Mouse (Mus musculus) monocyte, adult 59 days (primary cell): ENCODE data around the gene Ogg1. TPM values are rescaled to one million over a fixed set of nuclear protein-coding genes. Genes with fewer than 3 reads are reported as not detected.

Experiments used
- total RNA-seq, 2 experiments: library from RNA; stranded (reverse); gene quantifications; one replicate each; pipeline ENCODE4 v1.2.4; 2023

Ogg1 gene
- total RNA-seq, result 10 to 100 TPM; 13.3 to 15.0 TPM

DNA sequence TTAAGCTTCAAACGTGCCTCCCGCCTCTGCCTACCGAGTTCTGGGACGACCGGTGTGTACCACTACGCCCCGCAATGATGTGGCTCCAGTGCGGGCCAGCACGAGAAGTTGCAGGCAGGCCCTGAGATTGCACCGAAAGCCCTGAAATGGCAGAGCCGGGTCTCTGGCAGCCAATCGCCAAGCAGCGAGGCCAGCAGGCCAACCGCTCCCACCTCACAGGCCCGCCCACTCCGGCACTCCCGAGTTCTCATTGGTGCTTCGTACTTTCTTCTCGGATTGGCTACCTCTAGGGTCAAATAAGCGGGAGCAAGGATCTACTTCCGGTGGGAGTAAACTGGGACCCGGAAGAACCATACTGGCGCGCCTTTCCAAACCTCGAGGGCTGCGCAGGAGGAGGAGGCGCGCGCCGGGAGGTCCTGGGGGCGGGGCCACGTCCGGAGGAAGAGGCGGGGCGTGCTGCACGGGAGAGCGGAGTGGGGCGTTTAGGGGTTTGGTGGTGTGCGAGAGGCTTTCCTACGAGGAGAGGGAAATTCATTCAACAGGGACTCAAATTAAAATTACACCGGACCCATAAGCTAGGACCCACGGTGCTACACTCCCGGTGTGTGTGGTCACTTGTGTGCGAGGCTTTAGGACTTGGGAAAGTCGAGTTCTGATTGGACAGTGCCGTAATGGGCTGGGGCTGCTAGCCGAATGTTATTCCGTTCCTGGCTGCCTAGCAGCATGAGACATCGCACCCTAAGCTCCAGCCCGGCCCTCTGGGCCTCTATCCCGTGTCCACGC lies at the start of gene Ogg1:
Gene Ogg1 (plus strand): TSS at position 440 of the 783 bp plus-strand sequence.

DNA sequence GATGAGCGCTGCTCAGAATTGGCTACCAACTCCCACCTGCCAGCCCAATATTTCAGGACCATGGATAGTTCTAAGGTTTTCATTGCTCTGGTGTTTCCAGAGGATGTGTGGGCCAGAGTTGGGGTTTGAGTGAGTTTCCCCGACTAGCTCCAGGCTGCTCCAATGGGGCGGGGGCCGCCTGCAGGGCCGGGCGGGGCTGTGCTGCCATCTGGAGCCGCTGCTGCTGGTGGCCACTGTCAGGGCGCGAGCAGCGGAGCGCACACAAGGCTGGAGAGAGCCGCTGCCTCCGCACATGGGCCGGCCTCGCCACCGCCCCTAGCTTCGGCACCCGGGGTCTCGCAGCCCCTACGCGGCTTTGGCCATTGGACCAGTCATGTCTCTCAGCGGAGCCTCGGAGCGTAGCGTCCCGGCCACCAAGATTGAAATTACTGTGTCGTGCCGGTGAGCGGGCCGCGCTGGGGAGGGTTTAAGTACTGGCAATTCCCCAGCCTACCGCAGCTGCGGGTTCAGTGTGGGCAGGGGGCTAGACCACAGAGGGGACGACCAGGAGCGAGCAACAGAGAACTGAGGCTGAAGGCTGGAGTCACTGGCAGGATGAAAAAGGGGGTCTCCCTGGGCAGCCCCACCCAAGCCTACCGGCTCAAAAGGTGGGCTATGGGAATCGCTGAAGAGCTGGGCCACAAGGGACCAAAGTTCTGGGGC lies 44.5 kb upstream of the Ogg1 start, which contains the start of gene Cpne9:
Gene Cpne9 (plus strand): TSS at position 207 of the 702 bp plus-strand sequence.

DNA sequence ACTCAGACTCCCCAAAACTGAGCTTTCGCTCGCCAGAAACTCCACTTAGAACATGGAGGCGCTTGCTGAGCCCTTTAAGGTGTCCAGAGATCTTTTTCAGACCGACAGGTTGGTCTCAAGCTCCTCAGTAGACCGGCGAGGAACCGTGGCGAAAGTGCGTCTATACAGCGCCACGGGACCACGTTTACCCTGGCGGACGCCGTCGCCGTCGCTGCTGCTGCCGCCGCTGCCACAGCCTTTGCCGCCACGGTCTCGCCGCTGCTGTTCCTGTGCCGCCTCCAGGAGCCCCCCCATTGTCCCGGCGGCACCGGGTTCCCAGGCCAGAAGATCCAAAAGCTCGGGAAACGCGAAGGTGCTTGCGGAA lies 19.8 kb upstream of the Ogg1 start, which contains the start of gene Brpf1:
Gene Brpf1 (plus strand): TSS at position 152 of the 364 bp plus-strand sequence.

DNA sequence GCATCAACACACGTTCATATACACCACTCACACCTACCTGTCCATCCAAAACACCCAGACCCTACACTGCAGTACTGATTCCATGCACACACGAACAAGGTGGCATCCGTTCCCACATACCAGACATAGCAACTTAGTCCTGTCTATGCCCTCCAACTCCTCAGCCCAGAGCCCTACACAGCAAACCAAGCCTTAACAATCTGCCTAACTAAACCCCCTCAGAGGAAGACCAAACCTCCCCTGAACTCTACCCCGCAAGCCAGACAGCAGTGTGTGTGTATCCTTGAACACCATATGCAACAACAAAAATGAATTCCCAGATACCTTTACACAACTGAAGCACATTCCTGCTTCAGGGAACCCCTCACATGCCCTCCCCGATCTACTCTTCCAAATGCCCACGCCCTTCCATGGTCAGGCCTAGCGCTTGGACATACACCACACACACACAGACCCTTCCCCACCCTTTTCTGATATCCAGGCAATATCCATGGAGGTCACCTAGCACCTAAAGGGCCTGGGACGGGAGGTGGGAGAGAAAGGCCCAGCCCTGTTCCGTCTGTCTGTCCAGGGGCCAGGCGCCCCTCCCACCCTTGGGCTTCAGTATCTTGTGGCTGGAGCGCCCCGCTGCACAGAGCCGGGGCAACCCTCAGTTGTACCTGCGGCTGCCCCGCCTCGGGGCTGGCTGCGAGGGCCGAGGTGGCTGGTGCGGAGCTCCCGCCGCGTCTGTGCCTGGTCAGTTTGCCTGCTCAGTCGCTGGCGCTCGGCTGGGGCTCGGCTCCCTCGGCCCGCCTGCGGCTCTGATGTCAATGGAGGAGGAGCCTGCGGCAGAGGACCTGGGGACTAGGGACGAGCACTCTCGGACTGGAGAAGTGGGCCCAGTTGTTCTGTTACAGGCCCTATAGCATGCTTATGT lies 16.7 kb downstream of the Ogg1 start, which contains the start of gene Camk1:
Gene Camk1 (minus strand): TSS at position 808 of the 916 bp plus-strand sequence.

DNA sequence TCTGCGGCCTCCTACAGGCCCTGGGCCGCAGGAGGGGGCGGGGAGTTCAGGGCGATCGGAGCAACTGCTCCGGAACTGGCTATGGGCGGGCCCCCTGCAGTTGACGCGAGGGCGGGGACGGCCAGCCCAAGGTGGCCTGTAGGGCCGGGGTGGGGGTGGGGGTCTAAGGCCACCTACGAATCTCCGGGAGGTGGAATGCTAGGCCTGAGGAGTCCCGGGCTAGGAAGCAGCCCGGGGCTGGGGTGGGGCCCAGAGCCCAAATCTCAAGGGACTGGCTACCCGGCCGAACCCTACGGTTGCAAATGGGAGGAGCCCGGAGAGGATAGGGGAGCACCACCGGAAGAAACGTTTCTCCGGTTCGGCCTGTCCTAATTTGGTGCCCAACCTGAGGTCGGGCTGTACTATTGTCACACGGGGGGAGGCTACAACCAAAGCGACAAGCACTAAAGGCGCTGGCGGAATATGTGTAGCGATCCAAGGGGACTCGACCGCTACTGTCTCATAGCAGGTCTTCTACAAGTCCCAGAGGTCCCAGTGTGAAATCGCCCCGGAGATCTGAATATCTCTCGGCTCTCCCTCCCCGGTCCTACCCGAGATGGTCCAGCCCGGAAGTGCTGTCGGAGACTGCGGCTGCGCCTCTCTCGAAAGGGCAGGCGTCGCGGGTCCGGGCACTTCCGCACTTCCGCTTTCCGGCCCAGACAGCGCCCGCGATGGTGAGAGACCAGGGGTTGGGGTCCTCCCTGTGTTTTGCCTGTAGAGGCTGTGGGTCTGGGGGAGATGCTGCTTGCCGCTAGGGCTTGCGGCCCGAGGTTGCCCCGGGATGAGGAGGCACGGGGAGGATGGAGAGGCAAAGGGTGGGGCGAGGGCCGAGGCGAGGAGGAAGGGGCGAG lies 51.0 kb downstream of the Ogg1 start, which contains the start of the genes Tada3 and Arpc4:
Gene Tada3 (minus strand): TSS at position 388 of the 890 bp plus-strand sequence.
Gene Arpc4 (plus strand): TSS at position 620 of the 890 bp plus-strand sequence.

Other genes starting within 250 kb of the Ogg1 start
- gene Setd5, start 249.6 kb upstream of the Ogg1 start, total RNA-seq, result 10 to 100 TPM; 86.6 to 87.9 TPM
- gene Lhfpl4, start 131.6 kb upstream of the Ogg1 start, total RNA-seq, result under 1 TPM; 0.34 to 0.58 TPM
- gene Mtmr14, start 89.1 kb upstream of the Ogg1 start, total RNA-seq, result 10 to 100 TPM; 60.8 to 64.8 TPM
- gene Cpne9, start 44.7 kb upstream of the Ogg1 start, total RNA-seq, result 1 to 10 TPM; 2.2 to 2.4 TPM
- gene Brpf1, start 19.8 kb upstream of the Ogg1 start, total RNA-seq, result 100 to 1,000 TPM; 146 to 150 TPM
- gene Camk1, start 17.0 kb downstream of the Ogg1 start, total RNA-seq, result 10 to 100 TPM; 54.0 to 54.8 TPM
- 10 to 100 TPM; 23.0 to 23.8 TPM for gene Tada3, start 50.9 kb downstream of the Ogg1 start, total RNA-seq
- 100 to 1,000 TPM; 479 to 494 TPM for gene Arpc4, start 51.1 kb downstream of the Ogg1 start, total RNA-seq
- 10 to 100 TPM; 47.8 to 48.0 TPM for gene Ttll3, start 62.3 kb downstream of the Ogg1 start, total RNA-seq
- gene Rpusd3, start 92.4 kb downstream of the Ogg1 start, total RNA-seq, result 1 to 10 TPM; 1.6 to 1.9 TPM
- not detected for gene Cidec, start 108.8 kb downstream of the Ogg1 start, total RNA-seq
- 10 to 100 TPM; 19.0 to 19.3 TPM for gene Jagn1, start 115.6 kb downstream of the Ogg1 start, total RNA-seq
- 1 to 10 TPM in 1 of 2 experiments, under 1 TPM in 1; 0.68 to 1.2 TPM for gene Il17re, start 131.5 kb downstream of the Ogg1 start, total RNA-seq
- gene Il17rc, start 144.5 kb downstream of the Ogg1 start, total RNA-seq, result 1 to 10 TPM in 1 of 2 experiments, under 1 TPM in 1; 0.81 to 2.6 TPM
- 10 to 100 TPM in 1 of 2 experiments, 1 to 10 TPM in 1; 7.7 to 10.1 TPM for gene Creld1, start 156.3 kb downstream of the Ogg1 start, total RNA-seq
- gene Prrt3, start 175.0 kb downstream of the Ogg1 start, total RNA-seq, result under 1 TPM in 1 of 2 experiments, not detected in 1; 0.24 TPM
- 10 to 100 TPM; 63.3 to 67.2 TPM for gene Emc3, start 204.7 kb downstream of the Ogg1 start, total RNA-seq
- gene Fancd2, start 204.7 kb downstream of the Ogg1 start, total RNA-seq, result 1 to 10 TPM in 1 of 2 experiments, under 1 TPM in 1; 0.58 to 1.4 TPM